Mouse (Mus musculus): Measurements from ENCODE around the gene Gm20388. TPM values are rescaled to one million over a fixed set of nuclear protein-coding genes. Genes with fewer than 3 reads are reported as not detected.

Gm20388 gene
- polyA plus RNA-seq, 1 experiment from 2014 or later = not detected

DNA sequence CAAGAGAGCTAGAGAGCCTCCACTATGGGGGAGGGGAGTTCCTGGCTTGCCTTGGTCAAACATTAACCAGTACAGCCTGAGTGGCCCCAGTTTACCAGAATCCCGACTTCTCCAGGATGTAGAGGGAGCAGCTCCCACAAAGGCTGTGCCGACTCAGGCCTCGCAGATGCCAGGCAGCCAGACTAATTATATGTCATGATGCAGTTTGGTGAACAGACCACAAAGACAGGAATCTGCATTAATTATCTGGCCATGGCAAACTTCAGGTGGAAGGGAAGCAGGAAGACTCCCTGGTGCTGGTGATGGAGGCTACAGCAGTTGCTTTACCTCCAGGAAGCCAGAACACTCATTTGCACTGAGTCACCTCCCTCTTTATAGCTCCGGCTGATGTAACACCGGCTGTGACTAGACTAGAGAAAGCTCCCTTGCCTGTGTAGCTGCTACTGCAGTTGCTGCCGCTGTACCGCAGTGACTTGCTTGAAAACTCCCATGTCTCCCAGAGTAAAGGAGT lies 1987.3 kb downstream of the Gm20388 start:
- H3K4me1 ChIP-seq (replicated peaks) = peaks cover 57% of the 10 kb centered on the region
- no peaks in the 10 kb centered on the region for H3K27me3 ChIP-seq
- H3K9ac ChIP-seq = 0 out of 2 replicates have a peak overlapping the region, but pooled peaks have one; percentile 33
- 20% methylated on average over 7 of the region's 7 CpGs for WGBS
- ATAC-seq (replicated peaks; ENCODE audit: insufficient number of reproducible peaks, insufficient read depth, low FRiP score, low read depth) = 0 out of 2 replicates have a peak, but pooled peaks have one; percentile 33
- peak overlapping the region; percentile 84 for H3K27ac ChIP-seq
- H3K9me3 ChIP-seq (replicated peaks) = no peaks in the 10 kb centered on the region
- H3K4me2 ChIP-seq = peak overlapping the region; percentile 41
- H3K4me3 ChIP-seq = no peak overlapping the region
- no peaks in the 10 kb centered on the region for H3K36me3 ChIP-seq

DNA sequence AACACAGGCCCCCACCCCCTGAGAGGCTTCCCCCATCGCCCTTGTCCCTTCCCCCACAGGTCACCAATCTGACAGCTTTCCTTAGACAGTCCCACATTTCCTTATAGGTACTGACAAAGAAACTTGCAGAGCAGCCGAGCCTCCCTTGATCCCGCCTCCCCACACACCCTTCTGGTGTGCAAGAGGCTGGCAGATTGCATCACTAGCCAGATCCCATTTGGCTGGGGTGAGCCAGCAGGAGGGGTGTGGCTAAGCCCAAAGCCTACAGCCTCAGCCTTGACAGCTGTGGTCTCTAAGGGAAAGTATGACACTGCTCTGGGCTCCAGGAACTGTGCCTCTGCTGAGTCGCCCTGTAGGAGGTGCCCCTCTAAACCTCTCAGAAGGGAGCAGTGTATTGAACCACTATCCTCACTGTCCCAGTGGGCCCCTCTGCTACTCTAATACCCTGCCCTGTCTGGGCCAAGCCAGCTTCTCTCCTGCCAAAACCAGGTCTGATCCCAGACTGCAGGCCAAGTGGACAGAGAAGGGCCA lies 1987.8 kb downstream of the Gm20388 start:
- H3K27ac ChIP-seq = peak overlapping the region; percentile 84
- no peaks in the 10 kb centered on the region for H3K9me3 ChIP-seq (replicated peaks)
- peak overlapping the region; percentile 43 for H3K9ac ChIP-seq
- peak; percentile 61 for ATAC-seq (replicated peaks; ENCODE audit: insufficient number of reproducible peaks, insufficient read depth, low FRiP score, low read depth)
- peaks cover 54% of the 10 kb centered on the region for H3K4me1 ChIP-seq (replicated peaks)
- H3K27me3 ChIP-seq = no peaks in the 10 kb centered on the region
- 0 out of 2 replicates have a peak overlapping the region, but pooled peaks have one; percentile 8 for H3K4me3 ChIP-seq
- peak overlapping the region; percentile 41 for H3K4me2 ChIP-seq
- no peaks in the 10 kb centered on the region for H3K36me3 ChIP-seq
- 11% methylated on average over 4 of the region's 4 CpGs for WGBS

DNA sequence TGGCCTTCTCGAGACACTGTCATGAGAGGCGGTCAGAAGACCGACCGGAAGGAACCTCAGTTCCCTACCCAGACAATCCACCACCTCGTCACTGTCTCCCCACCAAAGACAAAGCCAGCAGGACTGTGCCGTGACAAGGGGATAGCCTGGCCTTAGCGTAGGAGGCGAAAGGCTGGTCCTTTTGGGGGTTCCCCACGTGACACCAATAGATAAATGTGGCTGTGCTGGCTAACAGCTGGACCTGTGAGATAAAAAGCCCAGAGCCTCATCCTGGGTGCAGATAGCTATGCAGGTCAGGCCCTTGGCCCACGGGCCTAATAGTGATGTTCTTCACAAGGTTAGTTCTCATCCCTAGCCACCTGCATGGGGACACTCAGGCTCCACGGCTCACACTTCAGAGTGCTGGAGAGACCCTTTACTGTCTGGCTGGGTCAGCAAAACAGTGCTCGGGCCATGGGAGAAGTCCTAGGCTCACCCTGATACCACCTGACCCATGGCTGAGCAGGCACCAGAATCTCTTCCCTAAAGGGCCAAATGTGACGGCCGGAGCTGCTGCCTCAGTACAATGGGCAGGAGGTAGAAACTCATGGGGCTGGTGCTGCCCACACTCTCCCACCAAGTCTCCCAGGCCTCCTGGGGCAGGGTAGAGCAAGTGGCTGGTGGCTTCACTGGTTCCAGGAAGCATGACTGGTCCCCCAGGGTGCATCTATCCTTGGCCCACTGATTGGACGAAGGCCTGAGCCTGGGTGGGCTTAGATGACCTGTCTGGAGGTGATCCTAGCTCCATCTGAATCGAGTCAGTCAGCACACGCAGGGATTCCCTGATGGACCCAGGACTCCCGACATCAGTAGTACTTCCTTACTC lies 1988.8 kb downstream of the Gm20388 start:
- H3K4me2 ChIP-seq = no peak overlapping the region
- H3K4me3 ChIP-seq = no peak overlapping the region
- H3K36me3 ChIP-seq = no peaks in the 10 kb centered on the region
- 78% methylated on average over 18 of the region's 18 CpGs for WGBS
- 0 out of 2 replicates have a peak overlapping the region, but pooled peaks have one; percentile 7 for H3K9ac ChIP-seq
- ATAC-seq (replicated peaks; ENCODE audit: insufficient number of reproducible peaks, insufficient read depth, low FRiP score, low read depth) = no peak
- H3K27me3 ChIP-seq = no peaks in the 10 kb centered on the region
- no peaks in the 10 kb centered on the region for H3K9me3 ChIP-seq (replicated peaks)
- peak overlapping the region; percentile 84 for H3K27ac ChIP-seq
- H3K4me1 ChIP-seq (replicated peaks) = peaks cover 61% of the 10 kb centered on the region

DNA sequence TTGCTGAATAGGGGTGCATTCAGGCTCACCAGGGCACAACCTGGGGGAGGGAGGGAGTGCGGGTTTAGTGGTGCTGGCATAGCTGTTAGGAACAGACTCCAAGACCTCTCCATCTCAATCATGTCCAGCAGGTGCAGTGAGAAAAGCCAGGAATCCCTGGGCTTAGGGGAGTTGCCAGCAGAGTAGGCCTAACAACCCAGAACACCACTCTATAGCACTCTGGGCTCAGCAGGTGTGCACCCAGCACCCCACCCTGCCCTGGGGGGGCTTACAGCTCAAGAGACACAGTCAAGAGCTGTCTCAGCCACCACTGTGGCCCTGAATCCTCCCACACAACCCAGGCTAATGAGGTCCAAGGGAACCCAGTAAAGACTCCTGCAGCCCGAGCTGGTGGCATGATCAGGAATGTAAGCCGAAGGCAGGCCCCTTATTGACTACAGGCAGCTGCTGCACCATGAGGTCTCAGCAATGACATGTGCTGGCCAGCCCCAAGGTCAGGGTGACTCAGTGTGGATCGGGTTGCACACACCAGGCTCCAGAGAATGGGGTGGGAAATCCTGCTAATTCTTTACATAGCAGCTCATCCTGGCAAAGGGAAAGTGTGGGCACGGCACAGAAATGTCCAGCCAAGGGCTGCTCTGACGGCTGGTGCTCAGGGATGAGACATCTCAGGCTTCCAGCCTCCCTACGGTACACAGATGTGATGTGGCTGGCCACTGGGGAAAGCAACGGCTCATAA lies 1991.0 kb downstream of the Gm20388 start:
- Histone ChIP-seq H3K9ac (peak overlapping the region; percentile 38), H3K9me3 (replicated peaks) (no peaks in the 10 kb centered on the region), H3K4me3 (no peak overlapping the region), H3K4me2 (no peak overlapping the region), H3K27ac (peak overlapping the region; percentile 73), H3K27me3 (no peaks in the 10 kb centered on the region), H3K4me1 (replicated peaks) (peaks cover 66% of the 10 kb centered on the region), H3K36me3 (no peaks in the 10 kb centered on the region)
- 0 out of 2 replicates have a peak, but pooled peaks have one; percentile 28 for ATAC-seq (replicated peaks; ENCODE audit: insufficient number of reproducible peaks, insufficient read depth, low FRiP score, low read depth)
- 31% methylated on average over 8 of the region's 8 CpGs for WGBS

DNA sequence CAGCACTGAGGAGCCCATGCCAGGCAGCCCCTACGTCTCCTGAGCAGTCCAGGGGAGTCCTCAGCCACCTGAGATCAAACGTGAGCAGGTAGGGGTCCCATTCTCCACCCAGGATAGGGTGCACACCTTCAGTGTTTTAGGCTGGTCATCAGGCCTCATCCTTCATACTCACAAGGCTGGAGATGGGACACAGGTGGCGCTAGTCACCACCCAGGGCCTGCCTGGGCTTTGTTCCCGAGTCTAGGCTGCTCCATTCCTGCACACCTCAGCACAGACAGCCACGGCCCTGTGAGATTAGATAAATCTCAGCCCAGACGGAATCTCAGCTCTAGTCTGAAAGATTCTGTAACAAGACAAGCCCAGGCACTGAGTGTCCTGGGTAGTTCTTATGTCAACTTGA lies 1993.3 kb downstream of the Gm20388 start:
- H3K36me3 ChIP-seq = no peaks in the 10 kb centered on the region
- H3K27me3 ChIP-seq = no peaks in the 10 kb centered on the region; the same call in 1 of the 2 replicates
- no peak for ATAC-seq (replicated peaks; ENCODE audit: insufficient number of reproducible peaks, insufficient read depth, low FRiP score, low read depth)
- 51% methylated on average over 6 of the region's 6 CpGs for WGBS
- peaks cover 52% of the 10 kb centered on the region for H3K4me1 ChIP-seq (replicated peaks)
- H3K9ac ChIP-seq = no peak overlapping the region
- H3K9me3 ChIP-seq (replicated peaks) = no peaks in the 10 kb centered on the region
- no peak overlapping the region for H3K27ac ChIP-seq
- no peak overlapping the region for H3K4me3 ChIP-seq
- H3K4me2 ChIP-seq = 0 out of 2 replicates have a peak overlapping the region, but pooled peaks have one; percentile 2

DNA sequence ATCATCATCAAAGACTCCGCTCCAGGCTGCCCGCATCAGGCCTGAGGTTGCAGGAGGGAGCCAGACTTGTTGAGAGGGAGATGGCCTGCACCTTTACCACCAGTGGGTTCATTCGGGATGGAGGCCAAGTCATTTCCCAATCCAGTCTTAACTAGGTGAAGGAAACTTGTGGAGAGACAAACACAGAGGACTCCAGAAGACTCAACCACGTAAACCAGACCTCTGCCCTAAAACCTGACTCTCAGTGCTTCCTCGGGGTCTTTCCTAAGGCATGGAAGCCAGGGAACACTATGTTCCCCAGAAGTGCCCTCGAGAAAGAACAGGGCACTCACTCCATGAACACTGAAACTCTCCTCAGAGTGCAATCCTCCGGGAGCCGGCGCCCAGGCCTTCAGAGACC lies 1994.4 kb downstream of the Gm20388 start:
- WGBS = 84% methylated on average over 9 of the region's 9 CpGs
- no peak for ATAC-seq (replicated peaks; ENCODE audit: insufficient number of reproducible peaks, insufficient read depth, low FRiP score, low read depth)
- Histone ChIP-seq H3K27me3 (no peaks in the 10 kb centered on the region; the same call in 1 of the 2 replicates), H3K4me1 (replicated peaks) (peaks cover 52% of the 10 kb centered on the region), H3K4me3 (no peak overlapping the region), H3K36me3 (no peaks in the 10 kb centered on the region), H3K4me2 (peak overlapping the region; percentile 97), H3K27ac (no peak overlapping the region), H3K9ac (no peak overlapping the region), H3K9me3 (replicated peaks) (no peaks in the 10 kb centered on the region)

DNA sequence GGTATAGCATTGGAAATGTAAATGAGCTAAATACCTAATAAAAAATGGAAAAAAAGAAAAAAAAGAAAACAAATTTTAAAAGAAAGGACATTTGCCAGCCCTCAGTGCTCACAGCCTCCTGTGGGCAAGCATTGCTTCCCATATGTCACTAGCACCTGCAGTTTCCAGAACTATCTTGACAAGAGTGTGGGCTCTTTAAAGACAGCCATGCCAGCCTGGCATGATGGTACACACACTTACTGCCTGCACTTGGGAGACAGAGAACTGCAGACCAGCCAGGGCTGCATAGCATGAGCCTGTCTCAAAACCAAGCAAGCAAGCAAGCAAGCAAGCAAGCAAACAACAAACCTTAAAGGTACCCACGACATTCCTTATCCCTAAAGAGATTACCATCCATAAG lies 1994.8 kb downstream of the Gm20388 start:
- Histone ChIP-seq H3K9me3 (replicated peaks) (no peaks in the 10 kb centered on the region), H3K27me3 (no peaks in the 10 kb centered on the region; the same call in 1 of the 2 replicates), H3K36me3 (no peaks in the 10 kb centered on the region), H3K4me3 (peak overlapping the region; percentile 82), H3K4me1 (replicated peaks) (peaks cover 52% of the 10 kb centered on the region), H3K9ac (0 out of 2 replicates have a peak overlapping the region, but pooled peaks have one; percentile 70), H3K27ac (no peak overlapping the region), H3K4me2 (peak overlapping the region; percentile 97)
- no peak for ATAC-seq (replicated peaks; ENCODE audit: insufficient number of reproducible peaks, insufficient read depth, low FRiP score, low read depth)
- WGBS = 40% methylated on average over 1 of the region's 1 CpGs

DNA sequence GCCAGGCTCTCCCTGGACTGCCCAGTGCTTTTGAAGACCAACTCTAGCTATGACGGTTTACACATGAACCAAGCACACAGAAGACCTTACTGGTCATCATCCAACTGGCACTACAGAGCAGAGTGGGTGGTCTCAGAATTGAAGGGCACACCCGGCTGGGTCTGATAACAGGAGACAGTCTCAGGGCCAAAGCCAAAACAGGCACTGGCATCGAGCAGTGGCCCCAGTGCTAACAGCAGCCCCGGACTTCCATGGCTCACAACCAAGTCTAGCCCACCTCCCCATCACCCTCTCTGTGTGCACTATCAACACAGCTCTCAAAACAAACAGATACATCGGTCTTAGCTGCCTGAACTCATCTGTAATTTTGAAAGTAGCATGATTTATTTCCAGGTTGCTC lies 1995.2 kb downstream of the Gm20388 start:
- Histone ChIP-seq H3K9ac (peak overlapping the region; percentile 70; the same call in 1 of the 2 replicates), H3K4me2 (peak overlapping the region; percentile 97), H3K36me3 (no peaks in the 10 kb centered on the region), H3K4me1 (replicated peaks) (peaks cover 52% of the 10 kb centered on the region), H3K27me3 (no peaks in the 10 kb centered on the region; the same call in 1 of the 2 replicates), H3K4me3 (peak overlapping the region; percentile 82), H3K9me3 (replicated peaks) (no peaks in the 10 kb centered on the region), H3K27ac (no peak overlapping the region)
- 23% methylated on average over 5 of the region's 5 CpGs for WGBS
- ATAC-seq (replicated peaks; ENCODE audit: insufficient number of reproducible peaks, insufficient read depth, low FRiP score, low read depth) = no peak

DNA sequence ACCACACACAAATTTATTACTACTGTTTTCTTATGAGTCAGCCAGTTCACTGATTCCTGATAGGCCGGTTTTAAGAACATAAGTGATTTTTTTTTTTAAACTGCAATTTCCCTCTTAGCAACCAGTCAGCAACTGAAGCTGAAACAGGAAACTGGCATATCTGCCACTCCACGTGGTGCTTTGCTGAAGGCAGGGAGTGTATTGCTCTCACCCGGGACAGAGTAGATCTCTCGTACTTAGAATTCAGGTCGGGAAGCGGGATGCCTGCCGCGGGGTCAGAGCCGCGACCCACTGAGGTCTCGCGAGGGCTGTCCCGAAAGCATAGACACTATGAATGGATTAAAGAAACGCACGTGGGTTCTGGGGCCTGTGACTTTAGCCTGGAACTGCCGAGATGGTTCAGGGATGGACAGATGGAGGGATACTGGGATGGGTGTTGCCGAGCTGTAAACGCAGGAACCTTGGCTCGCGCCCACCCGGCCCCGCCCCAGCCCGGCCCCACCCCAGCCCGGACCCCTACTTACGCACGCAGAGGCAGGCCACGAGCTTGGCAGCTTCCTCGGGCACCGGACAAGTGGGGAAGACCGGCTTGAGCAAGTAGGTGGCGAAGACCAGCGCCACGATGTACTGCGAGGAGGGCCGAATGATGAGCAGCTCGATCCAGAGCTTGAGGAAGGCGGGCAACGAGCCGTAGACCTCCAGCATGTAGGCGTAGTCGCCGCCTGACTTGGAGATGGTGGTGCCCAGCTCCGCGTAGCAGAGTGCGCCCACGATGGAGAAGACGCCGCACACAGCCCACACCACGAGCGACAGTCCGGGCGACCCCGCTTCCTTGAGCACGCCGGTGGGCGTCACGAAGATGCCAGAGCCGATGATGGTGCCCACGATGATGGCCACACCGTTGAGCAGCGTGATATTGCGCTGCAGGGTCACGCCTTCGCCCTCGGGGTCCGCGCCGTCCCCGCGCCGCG lies 1996.2 kb downstream of the Gm20388 start:
- Histone ChIP-seq H3K4me1 (replicated peaks) (peaks cover 45% of the 10 kb centered on the region), H3K36me3 (no peaks in the 10 kb centered on the region), H3K9ac (peak overlapping the region; percentile 70), H3K27me3 (no peaks in the 10 kb centered on the region; the same call in 1 of the 2 replicates), H3K27ac (peak overlapping the region; percentile 30; the same call in 1 of the 2 replicates), H3K4me3 (peak overlapping the region; percentile 82), H3K4me2 (peak overlapping the region; percentile 97), H3K9me3 (replicated peaks) (no peaks in the 10 kb centered on the region)
- peak; percentile 27 for ATAC-seq (replicated peaks; ENCODE audit: insufficient number of reproducible peaks, insufficient read depth, low FRiP score, low read depth)
- under 1% methylated on average over 72 of the region's 72 CpGs for WGBS
